Mouse (Mus musculus) stomach, embryonic 14.5 days (tissue): ENCODE results near the gene Kif26a. TPM values are rescaled to one million over a fixed set of nuclear protein-coding genes. Genes with fewer than 3 reads are reported as not detected.

Experiments used
- ATAC-seq: fragments of 200-750 bp; cut with Nextera tagmentation; 2 replicates; pipeline ENCODE4 v1.8.0; 2017; ENCODE audit warnings: low read depth, moderate TSS enrichment; ENCODE audit not compliant: insufficient number of reproducible peaks, insufficient read depth, low FRiP score
- H3K27ac ChIP-seq: fragments of 300-500 bp; sonication (generic); 2 replicates; pipeline ENCODE4 v1.5.1; 2014; ENCODE audit warnings: mild to moderate bottlenecking, low read length, moderate library complexity, mixed read lengths
- H3K27me3 ChIP-seq: fragments of 300-500 bp; sonication (generic); 2 replicates; pipeline ENCODE4 v1.6.1; 2014; ENCODE audit warnings: low read length, control low read depth, mixed read lengths; ENCODE audit not compliant: control insufficient read depth, insufficient read depth
- H3K36me3 ChIP-seq: fragments of 300-500 bp; sonication (generic); 2 replicates; pipeline ENCODE4 v1.6.1; 2014; ENCODE audit warnings: mild to moderate bottlenecking, control low read depth, low read length, moderate library complexity, mixed read lengths; ENCODE audit not compliant: control insufficient read depth, insufficient read depth
- H3K4me1 ChIP-seq: fragments of 300-500 bp; sonication (generic); 2 replicates; pipeline ENCODE4 v1.6.1; 2014; ENCODE audit warnings: low read length, control low read depth, mixed read lengths; ENCODE audit not compliant: control insufficient read depth, insufficient read depth
- H3K4me2 ChIP-seq: fragments of 300-500 bp; sonication (generic); replicated peaks from 2 replicates; pipeline ENCODE4 v1.6.1; 2014; ENCODE audit warnings: low read depth, low read length, control low read depth
- H3K4me3 ChIP-seq: fragments of 300-500 bp; sonication (generic); 2 replicates; pipeline ENCODE4 v1.5.1; 2014; ENCODE audit warnings: low read depth, low read length, control low read depth
- H3K9ac ChIP-seq: fragments of 300-500 bp; sonication (generic); replicated peaks from 2 replicates; pipeline ENCODE4 v1.6.1; 2014; ENCODE audit warnings: low read depth, mild to moderate bottlenecking, control low read depth, low read length, moderate library complexity, mixed read lengths
- H3K9me3 ChIP-seq: fragments of 300-500 bp; sonication (generic); 2 replicates; pipeline ENCODE4 v1.6.1; 2016; ENCODE audit warnings: low read depth, low read length, control low read depth; ENCODE audit not compliant: control insufficient read depth
- WGBS: fragments of 180-500 bp; shearing (Covaris S2); extraction: QIAGEN DNeasy Blood & Tissue Kit; methylation state at CpG from one replicate; pipeline ENCODE4 v1.1.7; 2014; 5-methylcytosine and 5-hydroxymethylcytosine counted together
- polyA plus RNA-seq: library from polyadenylated mRNA; unstranded; fragments of >200 nt; fragmentation: Nextera tagmentation; extraction: Ambion mirVana; gene quantifications from 2 replicates; pipeline ENCODE4 v1.2.1, GENCODE M21; 2014

Kif26a gene
- polyA plus RNA-seq, 1 experiment from 2014 or later = 2.9 TPM

GRCm38 (mm10) chr12:112199363-112199762 is 53.4 kb downstream of the Kif26a start:
- H3K4me2 ChIP-seq = no peak overlapping the region
- ATAC-seq = no peak
- no peaks in the 10 kb centered on the region for H3K27me3 ChIP-seq
- H3K9ac ChIP-seq = no peak overlapping the region
- no peaks in the 10 kb centered on the region for H3K9me3 ChIP-seq
- H3K4me1 ChIP-seq = peaks cover 8% of the 10 kb centered on the region; the same call in 1 of the 2 replicates
- H3K4me3 ChIP-seq = no peak overlapping the region
- WGBS = 72% methylated on average over 3 of the region's 3 CpGs
- no peak overlapping the region for H3K27ac ChIP-seq
- H3K36me3 ChIP-seq = no peaks in the 10 kb centered on the region

DNA sequence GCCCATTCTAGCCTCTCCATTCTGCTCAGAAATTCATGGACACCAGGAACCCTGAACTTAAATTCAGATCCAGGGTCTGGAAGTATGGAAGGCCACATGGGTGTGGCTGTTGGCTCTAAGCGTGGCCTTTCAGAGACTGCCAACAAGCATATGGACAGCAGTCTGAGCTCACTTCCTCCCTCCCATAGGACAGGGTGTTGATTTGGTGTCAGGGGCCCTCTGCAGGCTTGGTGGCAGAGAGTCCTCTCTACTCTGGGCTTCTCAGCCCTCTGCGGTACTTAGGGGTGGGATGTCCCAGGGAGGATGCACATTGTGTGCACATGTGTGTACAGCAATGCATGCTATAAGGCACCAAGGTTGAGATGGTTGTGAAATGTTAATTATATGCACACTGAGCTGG is 54.0 kb downstream of the Kif26a start:
- no peak overlapping the region for H3K4me3 ChIP-seq
- no peak overlapping the region for H3K27ac ChIP-seq
- no peaks in the 10 kb centered on the region for H3K27me3 ChIP-seq
- ATAC-seq = no peak
- no peaks in the 10 kb centered on the region for H3K36me3 ChIP-seq
- peaks cover 5% of the 10 kb centered on the region; the same call in 1 of the 2 replicates for H3K4me1 ChIP-seq
- no peak overlapping the region for H3K9ac ChIP-seq
- H3K4me2 ChIP-seq = no peak overlapping the region
- WGBS = 60% methylated on average over 2 of the region's 2 CpGs
- H3K9me3 ChIP-seq = no peaks in the 10 kb centered on the region

DNA sequence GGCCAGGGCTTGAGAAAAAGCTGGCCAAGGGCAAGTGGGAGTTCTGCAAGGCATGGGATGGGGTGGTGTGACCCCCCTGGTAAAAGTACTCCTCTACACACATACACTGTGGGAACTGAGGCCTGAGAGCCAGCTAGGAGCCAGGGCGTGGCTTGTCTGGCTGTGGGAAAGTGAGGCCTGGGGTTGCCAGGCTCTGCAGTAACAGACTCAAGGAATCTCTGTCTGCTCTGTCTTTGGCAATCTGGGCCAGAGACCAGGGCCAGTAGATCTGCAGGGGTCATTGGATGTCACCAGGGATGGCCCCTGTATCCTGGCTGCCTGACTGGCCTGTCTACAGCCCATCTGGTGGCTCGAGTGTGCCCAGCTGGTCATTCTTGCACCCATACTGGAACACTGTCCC is 61.2 kb downstream of the Kif26a start:
- Histone ChIP-seq H3K27ac (no peak overlapping the region), H3K4me2 (no peak overlapping the region), H3K9me3 (no peaks in the 10 kb centered on the region), H3K9ac (no peak overlapping the region), H3K4me1 (no peaks in the 10 kb centered on the region), H3K4me3 (no peak overlapping the region), H3K27me3 (no peaks in the 10 kb centered on the region), H3K36me3 (no peaks in the 10 kb centered on the region)
- ATAC-seq = no peak
- 62% methylated on average over 2 of the region's 2 CpGs for WGBS

DNA sequence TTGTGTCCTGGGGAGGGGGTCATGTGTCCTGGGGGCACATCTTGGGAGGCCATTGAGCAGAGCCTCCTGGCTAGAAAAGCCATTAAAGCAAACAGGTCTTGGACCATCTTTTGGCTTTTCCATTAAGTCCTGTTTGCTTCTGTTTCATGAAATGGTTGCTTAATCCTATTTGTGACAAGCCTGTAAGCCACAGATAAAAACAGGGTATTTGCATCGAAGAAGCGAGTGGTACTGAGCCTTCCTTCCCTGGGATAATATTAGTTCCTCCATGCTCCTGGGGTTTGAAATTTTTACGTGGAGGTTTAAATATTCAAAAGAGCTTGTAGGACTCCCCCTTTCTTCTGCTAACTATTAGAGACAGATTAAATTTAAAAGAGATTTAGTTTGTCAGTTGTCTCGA is 61.7 kb downstream of the Kif26a start:
- no peaks in the 10 kb centered on the region for H3K27me3 ChIP-seq

GRCm38 (mm10) chr12:112210622-112211021 is 64.6 kb downstream of the Kif26a start:
- Histone ChIP-seq H3K4me2 (no peak overlapping the region), H3K4me1 (no peaks in the 10 kb centered on the region)

More for the DNA sequence above, 61.7 kb downstream of the Kif26a start:
- H3K4me3 ChIP-seq = no peak overlapping the region
- H3K27ac ChIP-seq = no peak overlapping the region
- no peak overlapping the region for H3K9ac ChIP-seq
- H3K36me3 ChIP-seq = no peaks in the 10 kb centered on the region
- H3K4me1 ChIP-seq = no peaks in the 10 kb centered on the region
- H3K9me3 ChIP-seq = no peaks in the 10 kb centered on the region
- 69% methylated on average over 4 of the region's 4 CpGs for WGBS
- ATAC-seq = no peak
- no peak overlapping the region for H3K4me2 ChIP-seq

DNA sequence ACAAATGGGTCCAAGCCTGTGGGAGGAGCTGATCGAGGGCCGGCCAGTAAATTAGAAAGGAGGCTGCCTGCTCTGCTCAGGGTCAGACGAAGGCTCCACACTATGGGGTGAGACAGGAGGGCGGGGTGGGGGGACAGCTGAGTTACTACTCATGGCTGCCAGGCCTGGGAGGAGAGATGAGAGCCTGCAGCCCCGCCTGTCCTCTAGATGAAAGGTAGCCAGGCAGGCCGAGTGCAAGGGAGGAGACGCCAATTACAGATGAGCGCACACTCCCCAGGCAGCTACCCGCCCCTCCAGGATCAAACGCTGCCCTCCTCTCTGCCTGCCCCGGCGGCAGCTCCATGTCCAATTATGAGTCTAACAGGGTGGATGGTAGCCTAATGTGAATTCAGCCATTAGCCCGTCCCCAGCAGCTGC is 68.4 kb downstream of the Kif26a start:
- Histone ChIP-seq H3K4me3 (no peak overlapping the region), H3K9ac (no peak overlapping the region), H3K27ac (no peak overlapping the region), H3K36me3 (no peaks in the 10 kb centered on the region), H3K4me2 (no peak overlapping the region), H3K27me3 (no peaks in the 10 kb centered on the region), H3K4me1 (no peaks in the 10 kb centered on the region), H3K9me3 (no peaks in the 10 kb centered on the region)
- ATAC-seq = 0 out of 2 replicates have a peak, but pooled peaks have one; percentile 29
- WGBS = 26% methylated on average over 13 of the region's 13 CpGs

More at GRCm38 (mm10) chr12:112210622-112211021, 64.6 kb downstream of the Kif26a start:
- WGBS = 51% methylated on average over 11 of the region's 13 CpGs
- Histone ChIP-seq H3K27me3 (no peaks in the 10 kb centered on the region), H3K36me3 (no peaks in the 10 kb centered on the region), H3K9ac (no peak overlapping the region), H3K9me3 (no peaks in the 10 kb centered on the region), H3K27ac (no peak overlapping the region), H3K4me3 (no peak overlapping the region)
- ATAC-seq = no peak

DNA sequence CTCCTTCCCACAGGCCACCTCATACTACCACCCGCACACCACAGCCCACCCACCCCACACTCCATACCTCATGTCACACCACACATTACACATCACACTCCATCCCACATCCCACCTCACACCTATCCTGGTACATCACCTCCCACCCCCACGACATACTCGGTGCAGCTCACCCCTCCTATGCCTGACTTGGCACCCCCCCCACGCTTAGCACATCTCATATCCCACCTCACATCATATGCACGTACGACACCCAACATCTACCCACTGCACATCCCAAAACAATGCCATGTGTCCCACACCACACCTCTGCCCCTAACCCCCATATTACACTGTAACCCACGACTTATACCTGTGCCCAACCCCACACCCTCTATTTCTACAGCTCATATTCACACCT is 69.5 kb downstream of the Kif26a start:
- Histone ChIP-seq H3K9ac (no peak overlapping the region), H3K36me3 (no peaks in the 10 kb centered on the region), H3K4me2 (no peak overlapping the region), H3K4me1 (no peaks in the 10 kb centered on the region), H3K27ac (no peak overlapping the region), H3K4me3 (no peak overlapping the region), H3K27me3 (no peaks in the 10 kb centered on the region), H3K9me3 (no peaks in the 10 kb centered on the region)
- WGBS = 84% methylated on average over 7 of the region's 7 CpGs
- ATAC-seq = no peak

GRCm38 (mm10) chr12:112217021-112217420 is 71.0 kb downstream of the Kif26a start:
- Histone ChIP-seq H3K9ac (no peak overlapping the region), H3K27me3 (no peaks in the 10 kb centered on the region), H3K4me1 (no peaks in the 10 kb centered on the region), H3K27ac (no peak overlapping the region), H3K4me3 (no peak overlapping the region), H3K36me3 (no peaks in the 10 kb centered on the region), H3K9me3 (no peaks in the 10 kb centered on the region), H3K4me2 (no peak overlapping the region)
- ATAC-seq = no peak
- WGBS = 68% methylated on average over 7 of the region's 7 CpGs

DNA sequence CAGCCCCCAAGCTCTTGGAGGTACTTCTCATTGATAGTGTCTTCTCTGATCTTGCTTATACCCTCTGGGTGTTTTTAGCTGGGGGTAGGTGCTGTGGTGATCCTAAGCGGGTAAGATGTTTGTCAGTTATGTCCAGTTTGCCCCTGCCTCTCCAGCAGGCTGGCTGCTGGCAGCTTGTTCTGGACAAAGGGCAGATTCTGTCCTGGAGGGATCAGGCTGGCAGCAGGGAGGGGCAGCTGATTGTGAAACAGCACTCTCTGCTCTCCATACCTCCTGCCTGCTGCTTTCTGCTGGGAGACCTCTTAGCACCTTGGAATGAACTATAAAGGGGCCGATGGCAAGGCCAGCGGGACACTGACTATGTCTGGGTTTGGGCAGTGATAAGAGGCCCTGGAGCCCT is 71.7 kb downstream of the Kif26a start:
- Histone ChIP-seq H3K9ac (no peak overlapping the region), H3K4me3 (no peak overlapping the region), H3K27ac (no peak overlapping the region), H3K36me3 (no peaks in the 10 kb centered on the region), H3K4me2 (no peak overlapping the region), H3K9me3 (no peaks in the 10 kb centered on the region), H3K4me1 (no peaks in the 10 kb centered on the region), H3K27me3 (no peaks in the 10 kb centered on the region)
- WGBS = 57% methylated on average over 3 of the region's 3 CpGs
- no peak for ATAC-seq
